Mouse (Mus musculus) E14TG2a.4 (cell line): ENCODE results near the gene Diras1.
A peak's percentile ranks its signal among the peaks of the same experiment; 100 is the strongest.

Source experiments
- CTCF ChIP-seq: conservative IDR thresholded peaks from 2 replicates; pipeline ENCODE4 v1.5.1; 2014; ENCODE audit warnings: low read length
- NANOG ChIP-seq: IDR thresholded peaks from 2 replicates; pipeline ENCODE4 v1.6.1; 2014; ENCODE audit warnings: borderline replicate concordance, low read length, mixed read lengths

GRCm38 (mm10) chr10:80998778-80999177 lies 26.7 kb downstream of the Diras1 start:
- TF ChIP-seq CTCF (peak; percentile 56), NANOG (no peak)
